ENCODE assay signal across 9 mouse cellular contexts in the genomic region with DNA sequence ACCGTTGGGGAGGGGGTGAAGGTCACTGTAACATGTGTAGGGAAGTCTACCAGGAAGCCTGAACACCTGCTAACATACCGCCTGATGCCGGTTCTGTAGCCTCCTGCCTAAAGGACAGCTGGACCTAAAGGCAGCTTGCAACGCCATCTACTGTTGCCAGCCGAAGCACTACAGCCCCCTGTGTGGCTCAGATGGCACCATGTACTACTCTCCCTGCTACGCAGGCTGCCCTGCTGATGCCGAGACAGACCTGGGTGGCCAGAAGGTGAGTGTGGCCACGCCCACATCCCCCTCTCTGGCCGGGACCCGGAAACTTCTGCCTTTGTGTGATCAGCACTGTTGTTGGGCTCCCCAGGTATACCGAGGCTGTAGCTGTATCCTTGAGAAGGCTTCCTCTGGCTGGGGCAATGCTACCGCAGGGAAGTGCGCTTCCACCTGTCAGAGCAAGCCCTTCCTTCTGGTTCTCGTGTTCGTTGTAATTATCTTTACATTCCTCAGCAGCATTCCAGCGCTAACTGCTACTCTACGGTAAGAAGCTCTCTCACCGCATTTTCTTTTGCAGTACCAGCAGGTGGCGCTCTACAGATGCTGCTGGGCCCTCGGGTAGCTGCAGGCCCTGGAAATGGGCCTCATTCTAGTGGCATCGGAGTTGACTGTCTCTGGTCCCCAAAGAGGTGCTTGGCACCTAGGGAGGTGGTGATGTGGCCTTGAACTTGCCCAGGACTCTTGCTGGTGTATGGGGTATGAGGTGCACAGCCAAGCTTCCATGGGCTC. TPM values are rescaled to one million over a fixed set of nuclear protein-coding genes. Genes with fewer than 3 reads are reported as not detected.
A peak's percentile ranks its signal among the peaks of the same experiment; 100 is the strongest.
DNase-seq lines count a peak whose midpoint lies in the region; ATAC-seq and TF ChIP-seq lines count a peak whose summit lies in the region.
"Had no signal": no experiment of that assay in that cellular context is flagged by ENCODE, and none has a peak within 500 bp of the region (broad histone marks: within the 10 kb centered on the region; RNA-seq: fewer than 3 reads in every experiment).

No protein-coding gene starts in this region.

- no peak for TF ChIP-seq POLR2A in ES-Bruce4 (IDR thresholded peaks at IDR 0.05; ENCODE audit: insufficient read depth, low read length)

- H3K4me3 ChIP-seq in heart, embryonic 10.5 days, result peak overlapping the region; percentile 34
- H3K4me3 ChIP-seq in ES-Bruce4 (ENCODE audit: low read depth, low read length), result peak overlapping the region; percentile 60
- H3K4me3 ChIP-seq in heart, embryonic 16.5 days (ENCODE audit: low read length), result no peak overlapping the region
- H3K4me3 ChIP-seq in limb, embryonic 12.5 days (replicated peaks), result no peak overlapping the region; the same call in 1 of the 2 replicates
- no peak overlapping the region for H3K4me3 ChIP-seq in midbrain, postnatal 0 days (ENCODE audit: low read depth, low read length)

- ATAC-seq in heart, embryonic 16.5 days (replicated peaks; ENCODE audit: extremely low read depth, insufficient read depth, low FRiP score), result peak; percentile 3; the same call in 1 of the 2 replicates
- ATAC-seq in limb, embryonic 12.5 days (ENCODE audit: insufficient number of reproducible peaks, insufficient read depth, low FRiP score, low TSS enrichment, low read depth), result 0 out of 2 replicates have a peak, but pooled peaks have one; percentile 43
- ATAC-seq in midbrain, postnatal 0 days (ENCODE audit: low FRiP score), result peak; percentile 41; the same call in 1 of the 2 replicates
- no peak for ATAC-seq in activated CD4-positive, CD25-positive, alpha-beta regulatory T cell, adult 4 months

- peaks cover 21% of the 10 kb centered on the region for H3K4me1 ChIP-seq in heart, embryonic 10.5 days
- H3K4me1 ChIP-seq in ES-Bruce4 (ENCODE audit: control insufficient read depth, insufficient read depth, low read length), result no peaks in the 10 kb centered on the region
- no peaks in the 10 kb centered on the region for H3K4me1 ChIP-seq in heart, embryonic 16.5 days (ENCODE audit: control insufficient read depth, insufficient read depth, low read length)
- peaks cover 9% of the 10 kb centered on the region for H3K4me1 ChIP-seq in limb, embryonic 12.5 days (replicated peaks)
- H3K4me1 ChIP-seq in midbrain, postnatal 0 days (ENCODE audit: insufficient read depth, low read length), result no peaks in the 10 kb centered on the region

- WGBS in heart, embryonic 10.5 days, result 5% methylated on average over 21 of the region's 21 CpGs
- 13% methylated on average over 21 of the region's 21 CpGs for WGBS in heart, embryonic 16.5 days
- 3% methylated on average over 21 of the region's 21 CpGs for WGBS in limb, embryonic 12.5 days
- WGBS in midbrain, postnatal 0 days, result 5% methylated on average over 21 of the region's 21 CpGs

- H3K36me3 ChIP-seq in heart, embryonic 10.5 days, result no peaks in the 10 kb centered on the region
- H3K36me3 ChIP-seq in ES-Bruce4 (ENCODE audit: control insufficient read depth, insufficient read depth, low read length, poor library complexity, severe bottlenecking), result no peaks in the 10 kb centered on the region
- H3K36me3 ChIP-seq in heart, embryonic 16.5 days (ENCODE audit: control insufficient read depth, insufficient read depth), result no peaks in the 10 kb centered on the region
- H3K36me3 ChIP-seq in limb, embryonic 12.5 days, result no peaks in the 10 kb centered on the region
- H3K36me3 ChIP-seq in midbrain, postnatal 0 days (ENCODE audit: insufficient read depth, low read length), result no peaks in the 10 kb centered on the region

- DNase-seq in heart, embryonic 10.5 days (ENCODE audit: low spot score), result no peak
- no peak for DNase-seq in heart, postnatal 25 days (ENCODE audit: low spot score)
- peak; percentile 11 for DNase-seq in c-Kit-negative CD71-positive TER-119-positive erythroid progenitor cells, embryonic 14.5 days (ENCODE audit: low read depth, low spot score)
- DNase-seq in midbrain, postnatal 0 days (ENCODE audit: low spot score), result peak; percentile 59

- 0 out of 2 replicates have a peak overlapping the region, but pooled peaks have one; percentile 6 for H3K27ac ChIP-seq in heart, embryonic 10.5 days
- H3K27ac ChIP-seq in ES-Bruce4 (ENCODE audit: insufficient read depth, low read length), result no peak overlapping the region
- no peak overlapping the region for H3K27ac ChIP-seq in heart, embryonic 16.5 days (ENCODE audit: low read length)
- no peak overlapping the region for H3K27ac ChIP-seq in limb, embryonic 12.5 days
- no peak overlapping the region for H3K27ac ChIP-seq in midbrain, postnatal 0 days (ENCODE audit: low read depth, low read length)

- H3K9ac ChIP-seq in ES-Bruce4 (ENCODE audit: low read depth, poor library complexity, severe bottlenecking), result no peak overlapping the region
- no peak overlapping the region for H3K9ac ChIP-seq in heart, embryonic 16.5 days (ENCODE audit: low read length)
- no peak overlapping the region for H3K9ac ChIP-seq in limb, embryonic 12.5 days (replicated peaks)
- H3K9ac ChIP-seq in midbrain, postnatal 0 days (replicated peaks; ENCODE audit: low read length, poor library complexity, severe bottlenecking), result no peak overlapping the region

- no peak overlapping the region for H3K4me2 ChIP-seq in heart, embryonic 16.5 days (ENCODE audit: low read depth, low read length)
- peak overlapping the region; percentile 46 for H3K4me2 ChIP-seq in limb, embryonic 12.5 days
- no peak overlapping the region for H3K4me2 ChIP-seq in midbrain, postnatal 0 days (ENCODE audit: low read depth, low read length, poor library complexity, severe bottlenecking)

- H3K27me3 ChIP-seq in heart, embryonic 10.5 days (ENCODE audit: insufficient read depth, poor library complexity, severe bottlenecking), result peaks cover 32% of the 10 kb centered on the region
- no peaks in the 10 kb centered on the region for H3K27me3 ChIP-seq in ES-Bruce4 (ENCODE audit: control insufficient read depth, insufficient read depth, low read length, poor library complexity, severe bottlenecking)
- no peaks in the 10 kb centered on the region for H3K27me3 ChIP-seq in heart, embryonic 16.5 days (ENCODE audit: control insufficient read depth, insufficient read depth, low read length)
- peaks cover 15% of the 10 kb centered on the region; the same call in 1 of the 2 replicates for H3K27me3 ChIP-seq in limb, embryonic 12.5 days
- H3K27me3 ChIP-seq in midbrain, postnatal 0 days (ENCODE audit: insufficient read depth, low read length), result no peaks in the 10 kb centered on the region

- TF ChIP-seq EP300 in ES-Bruce4 (IDR thresholded peaks at IDR 0.05; ENCODE audit: insufficient read depth, low read depth, low read length), result no peak

- peak; percentile 81 for TF ChIP-seq CTCF in ES-Bruce4 (IDR thresholded peaks at IDR 0.05; ENCODE audit: low read depth, low read length)
- TF ChIP-seq CTCF in midbrain, postnatal 0 days (IDR thresholded peaks at IDR 0.05), result peak; percentile 84

- no peaks in the 10 kb centered on the region for H3K9me3 ChIP-seq in heart, embryonic 10.5 days
- no peaks in the 10 kb centered on the region for H3K9me3 ChIP-seq in ES-Bruce4 (replicated peaks; ENCODE audit: control insufficient read depth, insufficient read depth, low read length, poor library complexity, severe bottlenecking)
- no peaks in the 10 kb centered on the region for H3K9me3 ChIP-seq in heart, embryonic 16.5 days (replicated peaks; ENCODE audit: control insufficient read depth, low read length)
- H3K9me3 ChIP-seq in limb, embryonic 12.5 days, result no peaks in the 10 kb centered on the region
- H3K9me3 ChIP-seq in midbrain, postnatal 0 days (ENCODE audit: low read length), result no peaks in the 10 kb centered on the region

- intact Hi-C loops in heart, postnatal 25 days (cut with DNase I), result loop anchor here (1.0 to 5.0 kb wide), 2 partner anchors 106 to 305 kb away; partner anchors contain the start of gene Bhlhe23

RNA-seq across cellular contexts. Expression of gene Slco4a1, which starts 16.4 kb away (rescaled TPM):
- 0.59 and 0.60 TPM in 2 replicates for polyA plus RNA-seq in heart, embryonic 10.5 days (2016; fragmentation: Nextera tagmentation; extraction: Ambion mirVana)
- not detected for total RNA-seq in heart, postnatal 25 days (2021)
- 11.9 and 14.5 TPM in 2 replicates for polyA plus RNA-seq in ES-Bruce4 (2011; ENCODE audit: insufficient read depth, insufficient read length, low read depth, missing spikeins)
- 0.84 and 2.1 TPM in 2 replicates for polyA plus RNA-seq in heart, embryonic 16.5 days (2015; fragmentation: Nextera tagmentation; extraction: Ambion mirVana)
- 0.43 and 0.90 TPM in 2 replicates for polyA plus RNA-seq in limb, embryonic 12.5 days (2016; fragmentation: Nextera tagmentation; extraction: Ambion mirVana)
- 1.5 and 5.1 TPM in 2 replicates for total RNA-seq in midbrain, postnatal 0 days (2014; rRNA removed)
- polyA plus RNA-seq in midbrain, postnatal 0 days (2015; fragmentation: Nextera tagmentation; extraction: Ambion mirVana), result 2.5 and 2.8 TPM in 2 replicates
- 1 to 10 TPM; 1.3 to 3.0 TPM for polyA plus RNA-seq in activated CD4-positive, CD25-positive, alpha-beta regulatory T cell, adult 4 months (2017; shearing (Covaris generic))

RNA-seq across cellular contexts. Expression of gene Ntsr1, which starts 27.3 kb away (rescaled TPM):
- 0.12 and 0.26 TPM in 2 replicates for polyA plus RNA-seq in heart, embryonic 10.5 days (2016; fragmentation: Nextera tagmentation; extraction: Ambion mirVana)
- total RNA-seq in heart, postnatal 25 days (2021), result not detected
- polyA plus RNA-seq in ES-Bruce4 (2011; ENCODE audit: insufficient read depth, insufficient read length, low read depth, missing spikeins), result not detected in 2 replicates
- 1.9 and 2.0 TPM in 2 replicates for polyA plus RNA-seq in heart, embryonic 16.5 days (2015; fragmentation: Nextera tagmentation; extraction: Ambion mirVana)
- 0.08 TPM in 1 of 2 replicates, not detected in the other for polyA plus RNA-seq in limb, embryonic 12.5 days (2016; fragmentation: Nextera tagmentation; extraction: Ambion mirVana)
- 12.6 and 15.2 TPM in 2 replicates for total RNA-seq in midbrain, postnatal 0 days (2014; rRNA removed)
- 4.1 and 4.7 TPM in 2 replicates for polyA plus RNA-seq in midbrain, postnatal 0 days (2015; fragmentation: Nextera tagmentation; extraction: Ambion mirVana)
- not detected for polyA plus RNA-seq in activated CD4-positive, CD25-positive, alpha-beta regulatory T cell, adult 4 months (2017; shearing (Covaris generic))
- total RNA-seq: neutrophil, adult 5-6 weeks had no signal

Comparison
In these comparisons a context has a peak if more than half of its experiments do, and no peak if none do; other contexts are left out.
1. H3K4me3 ChIP-seq: peak in heart, embryonic 10.5 days (single experiment) and ES-Bruce4 (single experiment); none in heart, embryonic 16.5 days (single experiment), limb, embryonic 12.5 days (single experiment) and midbrain, postnatal 0 days (single experiment).
2. DNase-seq: peak in c-Kit-negative CD71-positive TER-119-positive erythroid progenitor cells, embryonic 14.5 days (single experiment) and midbrain, postnatal 0 days (single experiment); none in heart, embryonic 10.5 days (single experiment) and heart, postnatal 25 days (single experiment).